Mouse (Mus musculus): ENCODE data around the gene Cd79a.
"Not testable (repeated sequence)": the region's sequence is repeated elsewhere in the genome, so short reads cannot be mapped to it uniquely, and the experiment has no call there.

Gene Cd79a

GRCm38 (mm10) chr7:24886308-24886633 is 10.9 kb upstream of the Cd79a start:
- no peak for DNase-seq

GRCm38 (mm10) chr7:24887096-24887495 is 10.1 kb upstream of the Cd79a start:
- no peak for DNase-seq

DNA sequence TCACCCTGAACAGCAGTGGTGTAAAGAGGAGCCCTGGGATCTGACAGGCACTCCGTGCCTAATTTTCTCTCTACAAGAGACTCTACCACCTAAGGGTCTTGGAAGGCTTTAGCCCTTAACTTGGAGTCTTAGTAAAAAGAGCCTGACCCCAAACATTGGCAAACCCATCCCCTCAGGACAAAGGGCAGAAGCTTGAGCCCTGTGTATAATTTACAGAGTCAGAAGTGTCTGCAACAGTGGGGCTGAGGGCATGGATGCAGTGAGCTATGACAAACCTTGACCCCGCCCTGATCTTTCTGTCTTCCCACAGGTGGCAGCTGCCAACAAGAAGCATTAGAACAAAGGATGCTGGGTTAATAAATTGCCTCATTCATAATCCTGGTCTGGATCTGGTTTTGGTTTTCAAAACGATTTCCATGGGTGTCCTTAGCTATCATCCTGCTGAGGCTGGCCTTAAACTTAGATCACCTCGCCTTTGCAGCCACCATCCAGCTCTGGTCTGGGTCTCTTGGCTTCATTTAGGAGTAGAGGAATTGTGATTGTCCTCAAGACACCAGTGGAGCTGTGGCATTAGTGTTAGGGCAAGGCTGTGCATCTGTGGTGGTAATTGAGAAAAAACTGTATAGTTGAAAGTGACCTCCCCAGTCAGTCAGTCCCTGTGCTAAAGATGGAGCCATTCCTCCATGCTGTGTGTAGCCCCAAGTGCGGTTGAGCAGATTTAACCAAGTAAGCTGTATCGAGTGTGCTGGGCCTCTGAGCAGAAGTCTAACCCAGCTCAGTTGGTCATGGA is 7.6 kb upstream of the Cd79a start:
- no peak for DNase-seq

DNA sequence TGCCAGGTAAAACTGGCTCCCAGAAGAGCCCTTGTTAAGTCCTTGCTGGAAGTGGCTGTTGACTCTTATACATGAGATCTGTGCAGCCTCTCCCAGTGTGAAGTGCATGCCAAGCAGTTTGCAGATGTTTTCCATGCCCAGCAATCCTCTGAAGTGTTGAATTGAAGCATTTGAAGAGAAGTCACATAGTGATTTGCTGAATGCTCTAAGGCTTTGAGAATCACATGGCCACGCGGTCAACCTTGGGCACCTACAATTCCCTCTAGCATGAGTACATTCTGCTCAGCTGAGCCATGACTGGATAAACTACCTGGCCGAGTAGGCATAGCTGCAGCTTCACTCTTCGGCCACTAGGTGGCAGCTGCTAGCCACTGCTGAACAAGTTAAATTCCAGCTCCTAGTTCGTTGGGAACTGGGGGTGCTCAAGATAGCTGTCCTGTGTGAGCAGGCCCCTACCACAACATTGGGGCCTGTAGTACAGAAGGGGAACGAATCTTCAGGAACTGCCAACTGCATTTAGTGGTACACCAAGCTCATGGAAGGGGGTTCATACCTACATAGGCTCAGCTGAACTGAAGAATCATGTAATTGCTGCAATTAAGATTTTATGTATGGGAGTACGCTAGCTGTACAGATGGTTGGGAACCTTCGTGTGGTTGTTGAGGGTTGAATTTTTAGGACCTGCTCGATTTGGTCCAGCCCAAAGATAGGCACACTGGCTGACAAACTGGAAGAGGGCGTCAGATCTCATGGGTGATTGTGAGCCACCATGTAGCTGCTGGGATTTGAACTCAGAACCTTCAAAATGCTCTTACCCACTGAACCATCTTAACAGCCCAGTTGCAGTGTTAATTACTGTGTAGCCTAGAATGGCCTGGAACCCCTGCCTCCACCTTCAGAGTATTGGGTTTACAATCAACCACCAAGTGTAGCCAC is 6.6 kb upstream of the Cd79a start:
- peak; percentile 82 for DNase-seq

GRCm38 (mm10) chr7:24891241-24892124 is 5.7 kb upstream of the Cd79a start:
- no peak for DNase-seq

- no peak for DNase-seq
Observed at GRCm38 (mm10) chr7:24892125-24892583, 5.0 kb upstream of the Cd79a start.

GRCm38 (mm10) chr7:24895749-24896148 is 1.4 kb upstream of the Cd79a start:
- DNase-seq, result not testable (repeated sequence)

- DNase-seq, result no peak
Observed at GRCm38 (mm10) chr7:24896269-24896668, 912 bp upstream of the Cd79a start.

DNA sequence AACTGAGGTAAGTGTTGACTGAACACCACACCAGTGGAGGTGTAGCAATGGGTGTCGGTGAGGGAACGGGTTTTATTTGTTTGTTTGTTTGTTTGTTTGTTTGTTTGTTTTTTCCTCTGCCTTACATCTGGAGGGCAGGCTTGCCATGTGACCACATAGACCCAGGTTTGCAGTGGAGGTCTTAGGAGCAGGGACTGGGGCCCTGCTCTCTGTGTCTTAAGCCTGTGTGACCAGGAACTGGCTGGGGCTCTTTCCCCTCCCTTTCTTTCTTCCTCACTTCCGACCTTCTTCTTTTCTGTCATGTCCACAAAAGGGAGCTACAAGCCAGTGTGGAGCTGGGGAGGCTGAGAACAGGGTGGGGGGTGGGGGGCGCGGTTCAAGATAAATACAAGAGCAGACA is 778 bp downstream of the Cd79a start:
- no peak for DNase-seq

DNA sequence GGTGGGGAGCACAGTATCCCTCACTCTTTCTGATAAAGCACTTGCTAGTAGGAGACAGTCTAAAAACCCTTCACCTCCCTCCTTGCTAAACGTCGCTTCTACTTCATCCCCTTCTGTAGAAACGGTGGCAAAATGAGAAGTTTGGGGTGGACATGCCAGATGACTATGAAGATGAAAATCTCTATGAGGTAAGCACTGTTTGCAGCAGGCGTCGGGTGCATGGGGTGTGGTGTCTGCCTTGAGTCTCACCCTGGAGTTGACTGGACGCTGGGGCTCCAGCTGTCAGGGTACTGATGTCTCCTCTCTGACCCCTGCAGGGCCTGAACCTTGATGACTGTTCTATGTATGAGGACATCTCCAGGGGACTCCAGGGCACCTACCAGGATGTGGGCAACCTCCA is 3.9 kb downstream of the Cd79a start:
- DNase-seq, result no peak

DNA sequence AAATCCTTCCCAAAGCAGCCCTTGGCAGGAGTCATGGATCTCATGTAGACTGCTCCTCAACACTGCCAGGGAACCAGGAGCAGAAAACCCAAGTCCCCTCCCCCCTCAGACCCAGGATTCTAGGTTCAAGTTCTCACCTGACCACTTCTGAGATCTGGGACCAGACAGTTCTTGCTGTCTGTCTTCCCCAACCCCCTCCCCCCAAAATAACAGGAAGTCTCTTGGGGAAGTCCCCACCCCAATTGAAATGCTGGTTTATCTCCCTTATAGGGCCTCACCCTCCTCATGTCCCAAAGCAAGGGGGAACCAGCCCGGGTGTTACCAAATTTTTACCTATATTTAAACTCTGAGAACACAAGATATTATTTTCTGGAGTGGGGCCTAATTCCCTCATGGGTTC is 4.7 kb downstream of the Cd79a start:
- no peak for DNase-seq

DNA sequence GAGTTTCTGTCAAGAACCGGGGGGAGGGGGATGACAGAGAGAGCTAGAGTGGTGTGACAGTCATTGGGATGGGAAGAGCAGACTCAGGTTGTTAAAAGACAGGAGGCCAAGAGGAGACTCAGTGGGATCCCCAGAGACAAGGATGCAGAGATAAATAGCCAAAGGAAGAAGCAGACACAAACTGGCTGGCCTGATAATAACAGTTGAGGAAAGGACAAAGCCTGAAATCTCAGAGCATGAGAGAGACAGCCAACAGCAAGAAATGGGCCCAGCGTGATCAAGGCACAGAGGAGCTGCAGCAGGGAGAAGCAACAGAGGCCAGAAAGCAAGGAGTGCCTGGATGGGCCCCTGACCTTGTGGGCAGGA is 5.1 kb downstream of the Cd79a start:
- no peak for DNase-seq

DNA sequence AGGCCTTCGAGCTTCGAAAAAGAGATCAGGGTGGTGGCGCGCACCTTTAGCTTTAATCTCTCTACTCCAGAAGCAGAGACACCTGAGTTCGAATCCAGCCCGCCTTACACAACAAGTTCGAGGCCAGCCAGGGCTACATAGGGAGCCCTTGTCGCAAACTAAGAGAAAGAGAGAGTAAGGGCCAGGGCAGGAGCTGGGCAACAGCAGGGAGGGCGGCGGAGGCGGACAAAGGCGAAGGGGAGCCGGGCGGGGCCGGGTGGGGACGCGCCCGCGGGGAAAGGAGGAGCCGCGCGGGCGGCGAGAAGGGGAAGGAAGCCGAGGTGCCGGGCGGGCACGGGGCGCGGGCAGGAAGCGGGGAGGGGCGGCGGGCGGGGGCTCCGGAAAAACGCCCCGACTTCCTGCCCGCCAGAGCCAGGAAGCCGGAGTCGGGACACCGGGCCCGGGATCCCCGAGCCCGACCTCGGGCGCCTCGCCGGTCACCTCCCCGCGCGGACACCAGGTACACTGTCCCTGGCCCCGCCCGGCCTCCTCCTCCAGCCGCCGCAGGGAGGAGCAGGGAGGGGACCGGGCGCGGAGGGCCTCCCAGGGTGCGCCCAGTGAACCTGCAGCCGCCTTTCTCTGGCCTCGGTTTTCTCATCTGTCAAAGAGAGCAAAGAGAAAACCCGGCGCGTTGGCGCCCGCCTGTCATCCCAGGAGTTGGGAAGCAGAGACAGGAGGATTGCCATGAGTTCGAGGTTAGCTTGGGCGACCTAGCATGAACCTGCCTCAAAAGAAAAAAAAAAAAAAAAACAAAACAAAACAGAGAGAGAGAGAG is 5.7 kb downstream of the Cd79a start, which contains the start of gene Arhgef1:
TSS of gene Arhgef1 (plus strand) at position 283 of the 814 bp plus-strand sequence.
- DNase-seq, result peak; percentile 86

DNA sequence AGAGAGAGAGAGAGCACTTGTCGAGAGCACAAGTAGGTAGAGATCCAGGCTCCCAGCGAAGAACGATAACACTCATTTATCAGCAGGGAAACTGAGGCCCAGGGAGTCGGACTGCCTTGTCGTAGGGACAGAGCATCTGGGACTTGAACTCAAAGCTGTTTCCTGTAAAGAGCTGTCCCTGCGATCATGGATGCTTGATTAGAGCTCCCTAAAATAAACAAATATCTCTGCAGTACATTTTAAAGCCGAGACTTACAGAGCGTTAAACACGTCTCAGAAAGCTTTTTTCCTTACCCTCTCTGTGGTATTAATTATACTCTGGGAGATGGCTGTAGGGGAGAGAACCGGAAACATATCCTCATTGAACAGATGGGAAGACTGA is 6.3 kb downstream of the Cd79a start:
- DNase-seq, result no peak

DNA sequence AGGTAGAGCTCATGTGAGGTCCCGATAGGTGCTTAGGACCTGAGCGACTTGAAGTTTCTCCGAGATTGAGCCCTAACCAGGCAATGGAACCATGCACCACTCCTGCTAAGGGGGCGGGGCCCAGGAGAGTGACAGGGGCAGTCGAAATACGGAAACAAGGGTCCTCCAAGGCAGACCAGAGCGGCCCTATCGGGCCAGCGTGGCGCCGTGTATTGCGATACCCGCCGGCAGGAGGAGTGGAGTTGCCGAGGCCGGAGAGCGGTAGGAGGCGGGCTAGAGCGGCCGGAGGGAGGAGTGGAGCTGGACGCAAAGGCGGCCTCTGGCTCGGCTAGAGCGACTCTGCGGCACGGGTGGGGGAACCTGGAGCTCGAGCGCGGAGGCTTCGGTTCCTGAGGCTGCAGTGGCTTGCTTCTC is 6.9 kb downstream of the Cd79a start:
- DNase-seq, result peak; percentile 99

GRCm38 (mm10) chr7:24904936-24905335 is 7.8 kb downstream of the Cd79a start:
- peak; percentile 82 for DNase-seq

- no peak for DNase-seq
Observed at GRCm38 (mm10) chr7:24906551-24906950, 9.4 kb downstream of the Cd79a start.

DNA sequence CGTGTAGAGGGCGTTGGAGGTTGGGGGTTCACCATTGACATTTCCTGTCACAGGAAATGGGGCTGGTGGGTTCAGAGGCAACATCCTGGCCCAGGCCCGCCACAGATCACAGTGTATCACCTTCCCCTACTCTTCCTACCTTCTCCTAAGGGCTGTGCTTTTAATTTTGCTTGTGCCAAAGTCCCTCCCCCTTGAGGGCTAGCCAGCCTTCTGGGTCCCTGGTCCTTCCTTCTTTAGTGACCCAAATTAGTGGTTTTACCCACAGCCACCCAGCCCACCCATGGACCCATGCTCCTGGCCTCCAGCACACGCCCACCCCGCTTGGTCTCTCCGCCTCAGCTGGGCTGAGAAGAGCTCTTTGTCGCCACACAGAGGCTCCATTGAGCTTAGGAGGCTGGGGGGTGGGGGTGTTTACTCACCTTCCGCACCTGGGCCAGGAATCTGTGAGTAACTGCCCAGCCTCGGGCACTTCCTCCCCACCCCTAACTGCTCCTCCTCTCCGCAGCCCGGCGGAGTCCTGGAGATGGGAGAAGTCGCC is 10.1 kb downstream of the Cd79a start:
- no peak for DNase-seq

DNA sequence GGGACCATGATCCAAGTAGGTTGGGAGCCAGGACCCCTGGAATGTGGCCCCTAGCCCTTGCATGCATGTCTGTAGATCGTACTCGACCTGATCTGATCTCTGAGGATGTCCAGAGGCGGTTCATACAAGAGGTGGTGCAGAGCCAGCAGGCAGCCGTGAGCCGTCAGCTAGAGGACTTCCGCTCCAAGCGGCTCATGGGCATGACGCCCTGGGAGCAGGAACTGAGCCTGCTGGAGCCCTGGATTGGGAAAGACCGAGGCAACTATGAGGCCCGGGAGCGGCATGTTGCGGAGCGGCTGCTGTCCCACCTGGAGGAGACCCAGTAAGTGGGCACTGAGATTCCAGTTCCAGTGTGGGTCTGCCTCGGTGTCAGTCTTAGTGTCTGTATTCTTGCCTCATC is 15.3 kb downstream of the Cd79a start:
- no peak for DNase-seq

GRCm38 (mm10) chr7:24918763-24919323 is 21.7 kb downstream of the Cd79a start:
- DNase-seq, result no peak

GRCm38 (mm10) chr7:24919728-24920127 is 22.5 kb downstream of the Cd79a start:
- no peak for DNase-seq
